Mouse (Mus musculus) gastrocnemius, postnatal 10 days (tissue): ENCODE results near the gene Kera. TPM values are rescaled to one million over a fixed set of nuclear protein-coding genes. Genes with fewer than 3 reads are reported as not detected.

Experiments
- DNase-seq: peaks from one replicate; pipeline ENCODE4 v3.0.0; 2021; ENCODE audit warnings: mixed read lengths
- long read RNA-seq, 2 experiments: library from polyadenylated mRNA; stranded (forward); transcript quantifications; one replicate each; pipeline ENCODE4 v2.0.0; 2021
- total RNA-seq, 2 experiments: library from RNA; stranded (reverse); gene quantifications; 2 replicates each; pipeline ENCODE4 v1.2.3; 2021

The Kera gene
- 10 to 100 TPM; 64.0 to 76.7 TPM for total RNA-seq
- long read RNA-seq, experiment 1, transcript Kera-201 (3 exons, 2,280 nt) = major isoform, 22 of 28 reads
- long read RNA-seq, experiment 1, partial matches to known transcripts = 4 of 28 reads
- long read RNA-seq, experiment 1, other reads (novel, unspliced or antisense) = 2 of 28 reads
- long read RNA-seq, experiment 2, transcript Kera-201 (3 exons, 2,280 nt) = major isoform, 32 of 34 reads
- long read RNA-seq, experiment 2, partial matches to known transcripts = 1 of 34 reads
- long read RNA-seq, experiment 2, other reads (novel, unspliced or antisense) = 1 of 34 reads

DNA sequence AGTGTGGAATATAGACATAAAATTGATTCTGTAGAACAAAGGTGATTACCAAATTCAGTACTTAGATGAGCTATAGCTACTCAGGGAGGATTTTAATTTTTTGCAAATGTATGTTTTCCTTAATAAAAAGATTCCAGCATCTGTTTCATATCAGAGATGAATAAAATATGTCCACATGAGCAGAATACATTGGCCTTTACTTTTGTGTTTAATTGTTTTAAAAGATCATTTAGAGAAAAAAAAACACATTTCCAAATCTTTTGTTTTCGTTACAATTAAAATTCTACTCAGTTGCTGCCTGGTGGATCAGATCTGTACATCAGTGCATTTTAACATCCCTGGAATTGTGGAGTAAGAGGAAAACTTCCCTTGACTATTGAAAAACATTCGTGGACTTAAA, at the start of gene Kera:
Gene Kera (plus strand): TSS at position 301 of the 400 bp plus-strand sequence.
- DNase-seq = no peak

DNA sequence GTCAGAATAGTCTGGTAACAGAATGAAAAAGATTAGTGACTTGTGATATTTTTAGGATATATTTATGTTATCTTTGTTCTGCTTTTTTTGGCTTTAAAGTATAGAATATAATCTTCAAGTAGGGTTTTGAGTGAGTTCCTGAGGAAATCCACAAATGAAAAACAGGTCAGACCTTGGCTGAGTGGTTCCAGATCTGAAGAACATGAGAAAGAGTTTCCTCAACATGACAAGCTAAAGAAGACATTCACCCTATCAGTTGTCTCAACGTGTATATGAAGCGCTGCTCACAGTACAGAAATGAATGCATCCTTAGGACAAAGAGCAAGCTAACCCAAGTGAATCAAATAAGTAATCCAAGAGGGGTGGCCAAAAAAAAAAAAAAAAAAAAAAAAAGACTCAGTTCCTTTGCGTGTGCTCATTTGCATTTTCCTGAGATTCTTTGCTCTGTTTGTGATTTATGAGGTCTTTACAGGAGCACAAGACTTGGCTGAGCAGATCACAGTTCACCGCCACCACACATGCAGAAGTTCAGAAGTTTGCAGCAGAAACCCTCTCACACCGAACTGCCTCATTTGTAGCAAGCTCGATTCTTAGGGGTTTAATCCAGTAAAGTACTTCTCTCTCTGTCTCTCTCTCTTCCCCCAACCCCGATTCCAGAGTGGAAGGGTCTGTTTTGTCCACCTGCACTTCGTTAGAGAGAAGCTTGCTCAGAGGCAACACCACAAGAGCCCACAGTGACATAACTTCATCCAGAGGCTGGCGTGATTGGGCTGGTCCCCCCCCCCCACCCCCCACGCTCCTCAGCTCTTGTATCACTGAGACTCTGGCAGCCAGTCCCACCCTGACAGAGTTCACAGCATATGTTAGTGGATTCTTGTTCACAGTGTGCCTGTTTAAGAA, 41.5 kb upstream of the Kera start, which contains the start of gene Lum:
Gene Lum (plus strand): TSS at position 172 of the 900 bp plus-strand sequence.
- DNase-seq = peak; percentile 7

- DNase-seq = no peak
These were observed 39.1 kb upstream of the Kera start for GRCm38 (mm10) chr10:97567489-97568135.

GRCm38 (mm10) chr10:97582543-97583231, 24.0 kb upstream of the Kera start:
- DNase-seq = no peak

DNA sequence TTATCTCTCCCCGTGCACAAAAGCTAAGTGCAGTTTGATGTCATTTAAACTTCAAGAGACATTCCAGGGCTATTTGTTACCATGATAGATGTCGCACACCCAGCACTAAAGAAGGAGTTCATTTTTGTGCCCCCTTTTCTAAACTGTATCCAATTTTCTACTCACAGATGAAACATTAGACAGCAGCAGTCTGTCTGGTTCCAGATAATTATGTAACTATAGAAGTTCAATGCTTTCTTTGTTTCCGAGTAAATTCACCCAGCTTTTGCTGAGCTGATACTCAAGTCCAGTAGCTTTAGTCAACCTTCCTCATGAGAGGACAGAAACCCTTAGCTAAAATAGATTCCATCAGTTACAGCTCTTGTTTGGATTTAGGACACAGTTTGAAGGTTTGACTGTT, 22.5 kb upstream of the Kera start:
- no peak for DNase-seq

- DNase-seq = peak; percentile 12
These were observed 19.5 kb upstream of the Kera start for GRCm38 (mm10) chr10:97587159-97587558.

DNA sequence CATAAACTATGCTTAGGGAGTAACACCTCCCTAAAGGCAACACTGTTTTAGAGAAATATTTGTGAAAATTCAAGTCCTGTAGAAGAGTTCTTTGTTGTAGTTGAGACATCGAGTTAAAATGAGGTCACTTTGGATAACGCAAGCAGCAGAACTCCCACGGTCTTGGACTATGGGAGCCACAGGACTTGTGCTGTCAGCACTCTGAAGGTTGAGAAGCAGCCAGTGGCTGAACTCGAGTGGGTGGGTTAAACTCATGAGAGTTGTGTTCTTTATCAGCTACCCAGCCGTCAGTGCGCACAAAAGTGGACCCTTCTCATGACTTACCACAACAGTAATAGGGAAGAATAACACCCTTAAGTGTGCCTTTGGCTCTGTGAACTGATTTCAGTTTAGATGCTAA, 17.1 kb upstream of the Kera start:
- DNase-seq = no peak

- DNase-seq = no peak
These were observed 15.6 kb upstream of the Kera start for GRCm38 (mm10) chr10:97591036-97591435.

DNA sequence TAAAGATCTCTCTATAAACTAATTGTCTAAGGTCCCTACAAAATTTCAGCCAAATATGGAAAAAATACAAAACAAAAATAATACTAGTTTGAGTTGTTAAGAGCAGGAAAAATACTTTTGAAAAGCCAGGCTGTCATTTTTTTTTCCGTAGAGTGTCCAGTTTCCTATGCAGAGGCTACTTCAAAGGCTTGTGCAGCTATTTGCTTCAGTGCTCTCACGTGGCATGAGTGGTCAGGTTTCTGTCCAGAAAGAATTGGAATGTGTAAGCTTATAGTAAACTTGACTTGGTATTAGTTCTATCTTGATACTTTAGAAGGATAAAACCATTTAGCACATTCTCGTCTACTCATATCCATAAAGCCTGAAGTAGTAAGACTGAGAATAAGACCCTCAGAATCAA, 15.0 kb upstream of the Kera start:
- DNase-seq = no peak

- no peak for DNase-seq
These were observed 11.0 kb upstream of the Kera start for GRCm38 (mm10) chr10:97595680-97596079.

DNA sequence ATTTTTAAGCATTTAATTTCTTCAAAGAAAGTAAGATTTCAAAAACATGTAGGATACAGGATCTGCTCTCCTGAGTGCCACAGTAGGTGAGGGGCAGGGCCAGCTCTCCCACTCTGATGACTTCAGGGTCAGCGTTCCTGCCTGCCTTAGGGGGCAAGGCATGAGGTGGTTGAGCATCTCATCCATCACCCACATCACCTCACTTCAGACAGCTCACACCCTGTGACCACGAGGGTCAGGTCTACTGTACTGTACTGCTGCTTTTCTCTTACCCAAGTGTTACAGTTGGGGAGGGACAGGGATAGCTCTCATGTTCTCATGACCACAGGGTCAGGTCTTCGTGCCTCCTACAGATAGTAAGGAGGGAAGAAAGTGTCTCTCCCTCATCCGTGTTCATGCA, 4.9 kb upstream of the Kera start:
- no peak for DNase-seq

DNA sequence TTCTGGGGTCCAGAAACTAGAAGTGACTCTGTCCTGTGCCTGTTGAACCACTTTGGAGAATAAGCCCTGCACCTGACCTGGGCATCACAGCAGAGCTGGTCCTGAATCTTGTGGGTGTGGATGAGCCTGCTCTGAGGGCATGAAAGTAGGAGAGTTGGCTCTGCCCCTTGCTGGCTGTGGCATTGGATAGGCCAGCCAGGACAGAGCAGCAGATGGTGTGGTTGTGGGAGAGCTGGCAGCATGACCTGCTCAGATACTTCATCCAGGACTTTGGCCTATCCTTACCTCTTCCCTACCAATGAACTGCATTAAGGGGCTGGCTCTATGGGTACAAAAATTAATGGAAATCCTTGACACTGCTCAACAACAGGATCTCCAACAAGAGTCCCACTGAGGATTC, 3.4 kb upstream of the Kera start:
- DNase-seq = no peak

DNA sequence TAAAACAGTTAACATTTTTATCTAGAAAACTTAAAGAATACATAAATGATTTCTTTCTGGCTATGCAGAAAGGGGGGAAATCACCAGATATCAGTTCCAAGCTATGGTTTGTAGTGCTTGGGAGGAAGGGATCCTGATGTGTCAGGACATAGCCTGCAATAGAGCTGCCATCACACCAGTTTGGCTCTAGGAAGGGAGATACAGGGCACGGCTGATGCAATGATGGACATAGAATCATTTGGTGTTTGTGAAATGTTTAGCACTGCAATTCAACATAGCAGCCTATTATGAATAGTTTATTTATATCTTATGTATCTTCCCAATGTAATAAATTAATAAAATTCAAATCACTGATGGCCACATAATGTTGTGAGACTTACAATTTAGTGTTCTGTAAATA, 15.6 kb downstream of the Kera start:
- DNase-seq = no peak

DNA sequence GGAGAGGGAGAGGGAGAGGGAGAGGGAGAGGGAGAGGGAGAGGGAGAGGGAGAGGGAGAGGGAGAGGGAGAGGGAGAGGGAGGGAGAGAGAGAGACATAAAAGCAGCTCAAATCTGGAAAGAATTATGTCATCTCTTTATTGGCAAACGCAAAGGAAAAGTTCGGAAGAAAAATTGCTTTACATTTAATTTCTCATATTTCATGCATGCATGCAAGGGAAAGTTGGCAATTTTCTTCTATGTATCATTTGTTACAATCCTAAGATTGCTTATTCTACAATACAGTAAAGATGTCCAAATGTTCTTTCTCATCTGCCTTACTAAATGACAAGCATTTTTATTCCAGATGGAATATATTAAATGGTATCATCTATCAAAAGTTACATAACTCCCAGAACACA, 17.7 kb downstream of the Kera start:
- DNase-seq = no peak

GRCm38 (mm10) chr10:97625116-97625515, 18.4 kb downstream of the Kera start:
- DNase-seq = no peak

- no peak for DNase-seq
These were observed 19.9 kb downstream of the Kera start for GRCm38 (mm10) chr10:97626543-97626942.

- DNase-seq = no peak
These were observed 24.4 kb downstream of the Kera start for GRCm38 (mm10) chr10:97631061-97631460.

- DNase-seq = no peak
These were observed 35.2 kb downstream of the Kera start for GRCm38 (mm10) chr10:97641926-97642325.

DNA sequence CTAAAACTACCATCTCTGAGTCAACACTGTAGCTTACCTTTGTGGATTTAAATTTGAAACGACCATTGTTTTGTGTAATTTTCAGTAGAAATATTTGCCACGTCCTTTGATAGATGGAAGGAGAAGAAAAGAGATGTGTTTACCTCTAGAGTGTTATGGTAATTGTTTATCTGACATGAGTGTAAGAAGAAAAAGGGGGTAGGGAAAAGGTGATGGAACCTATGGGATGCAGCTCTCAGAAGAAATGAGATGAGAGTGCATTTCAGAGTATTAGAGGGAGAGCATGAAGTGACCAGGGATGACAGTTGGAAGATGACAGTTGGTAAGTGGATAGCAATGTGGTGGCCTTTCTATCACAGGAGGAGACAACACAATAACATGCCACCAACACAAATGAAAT, 37.1 kb downstream of the Kera start, which contains the start of gene Epyc:
Gene Epyc (plus strand): TSS at position 301 of the 400 bp plus-strand sequence.
- no peak for DNase-seq

- no peak for DNase-seq
These were observed 43.7 kb downstream of the Kera start for GRCm38 (mm10) chr10:97650334-97650733.

GRCm38 (mm10) chr10:97659489-97659888, 52.8 kb downstream of the Kera start:
- DNase-seq = no peak
